Mouse (Mus musculus) 3134 (cell line): ENCODE results near the gene Rpl37.

Experiments used
- DNase-seq: peaks from one replicate; pipeline ENCODE4 v3.0.0-alpha.2; 2011; ENCODE audit warnings: low spot score; ENCODE audit not compliant: insufficient read length; ENCODE audit errors: extremely low read depth

Rpl37 gene

DNA sequence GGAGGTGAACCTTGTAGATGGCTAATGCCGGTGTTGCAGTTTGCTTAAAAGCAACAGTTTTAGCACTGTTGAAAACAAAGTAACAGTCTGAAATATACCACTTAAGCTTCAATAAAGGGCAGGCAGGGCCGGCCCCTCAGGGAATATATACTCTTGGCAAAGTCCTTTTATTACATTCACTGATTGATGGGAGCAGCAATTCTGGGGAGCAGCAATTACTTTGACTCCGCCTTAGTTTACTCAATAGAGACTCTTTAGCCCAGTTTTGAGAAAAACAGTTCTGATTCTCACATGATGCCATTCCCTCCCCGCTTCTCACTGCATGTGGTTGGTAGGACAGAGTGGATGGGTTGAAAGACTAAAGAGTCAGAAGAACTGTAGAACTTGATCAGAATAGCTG lies 32.7 kb downstream of the Rpl37 start:
- DNase-seq: no peak

DNA sequence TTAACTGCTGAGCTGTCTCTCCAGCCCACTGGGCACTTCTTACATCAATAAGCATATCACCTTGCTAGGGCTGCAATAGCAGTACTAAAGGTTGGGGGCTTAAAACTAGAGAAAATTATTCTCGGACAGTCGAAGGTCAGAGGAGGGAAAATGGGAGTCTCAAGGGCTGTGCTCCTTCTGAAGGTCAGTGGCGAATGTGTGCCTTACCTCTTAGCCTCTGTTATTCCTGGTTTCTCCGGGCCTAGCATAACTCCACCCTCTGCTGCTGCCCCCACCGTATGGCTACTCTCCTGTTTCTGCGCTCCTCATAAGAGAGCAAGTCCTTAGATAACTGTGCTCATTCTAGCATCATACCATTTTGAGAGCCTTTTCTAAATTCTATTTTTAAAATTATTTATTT lies 35.7 kb downstream of the Rpl37 start:
- DNase-seq: no peak

- no peak for DNase-seq
These were observed 38.2 kb downstream of the Rpl37 start for GRCm38 (mm10) chr15:5154621-5155020.

DNA sequence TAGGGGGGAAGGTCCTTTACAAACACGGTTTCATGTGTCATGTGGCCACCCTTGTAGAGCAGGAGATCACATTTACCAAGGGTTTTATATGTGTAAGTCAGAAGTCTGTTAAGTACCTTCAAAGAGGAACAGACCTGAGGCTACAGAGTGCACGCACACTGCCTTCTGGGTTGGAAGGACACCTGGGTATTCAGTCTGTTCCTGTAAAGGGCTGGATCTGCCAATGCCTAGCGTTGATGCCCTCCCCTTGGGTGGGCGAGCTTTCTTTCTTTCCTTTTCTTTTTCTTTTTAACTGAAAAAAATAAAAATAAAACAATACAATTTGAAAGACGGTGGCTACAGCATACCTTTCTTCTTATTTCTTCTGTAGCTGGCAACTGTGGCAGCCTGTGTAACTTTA lies 38.6 kb downstream of the Rpl37 start:
- DNase-seq: no peak

GRCm38 (mm10) chr15:5156355-5156754 lies 39.9 kb downstream of the Rpl37 start:
- no peak for DNase-seq

DNA sequence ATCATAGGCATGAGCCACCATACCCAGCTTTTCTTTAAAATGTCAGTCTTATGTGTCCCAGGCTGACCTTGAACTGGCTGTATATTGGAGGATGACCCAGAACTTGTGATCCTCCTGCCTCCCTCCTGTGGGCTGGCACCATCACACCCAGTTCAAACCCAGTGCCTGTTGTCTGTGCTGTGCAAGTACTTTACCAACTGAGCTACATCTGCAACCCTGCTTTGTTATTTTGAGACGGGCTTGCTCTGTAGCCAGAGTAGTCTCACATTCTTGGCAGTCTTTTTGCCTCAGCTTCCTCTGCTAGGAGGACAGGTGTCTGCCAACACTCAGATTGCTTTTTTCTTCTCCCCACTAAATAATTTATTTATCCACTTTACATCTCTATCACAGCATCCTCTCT lies 40.9 kb downstream of the Rpl37 start:
- no peak for DNase-seq

- DNase-seq: no peak
These were observed 42.4 kb downstream of the Rpl37 start for GRCm38 (mm10) chr15:5158827-5159226.

DNA sequence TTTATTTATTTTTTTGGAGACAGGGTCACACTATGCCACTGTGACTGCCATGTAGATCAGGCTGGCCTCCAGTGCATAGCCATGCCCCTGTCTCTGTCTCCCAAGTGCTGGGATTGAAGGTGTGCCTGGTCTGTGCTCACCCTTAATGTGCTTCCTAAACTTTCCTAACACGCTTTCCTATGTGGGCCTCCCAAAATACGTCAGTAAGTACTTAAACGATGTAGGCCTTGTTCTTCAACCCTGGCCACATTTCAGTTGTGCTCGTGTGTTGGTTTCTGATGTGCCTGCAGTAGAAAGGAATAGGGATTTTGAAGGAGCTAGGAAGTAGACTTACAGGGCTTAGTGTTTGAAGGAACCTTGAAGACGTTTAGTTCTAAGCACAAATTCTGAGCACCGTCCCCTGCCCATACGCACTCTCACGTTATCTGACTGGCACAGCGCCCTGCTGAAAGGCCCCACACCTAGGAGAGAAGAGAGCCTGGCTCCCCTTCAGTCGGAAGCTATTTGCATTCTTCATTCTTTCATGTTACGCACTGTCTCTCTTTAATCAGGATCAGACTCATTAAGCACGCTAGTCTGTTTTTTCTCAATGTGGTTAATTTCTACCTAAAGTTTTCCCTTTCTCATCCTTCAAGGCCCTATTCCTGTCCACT lies 48.8 kb downstream of the Rpl37 start:
- DNase-seq: no peak
